Mouse (Mus musculus): ENCODE measurements around the gene Vkorc1. TPM values are rescaled to one million over a fixed set of nuclear protein-coding genes. Genes with fewer than 3 reads are reported as not detected.
A peak's percentile ranks its signal among the peaks of the same experiment; 100 is the strongest.

Vkorc1 gene
- polyA plus RNA-seq, 1 experiment, result 93.3 TPM

GRCm38 (mm10) chr7:127867641-127868040 lies 27.8 kb downstream of the Vkorc1 start:
- Histone ChIP-seq H3K4me1 (ENCODE audit: control insufficient read depth, insufficient read depth, low read length) (peaks cover 12% of the 10 kb centered on the region), H3K27ac (ENCODE audit: insufficient read depth, low read depth, low read length) (no peak overlapping the region), H3K4me3 (ENCODE audit: insufficient read depth, low read length) (no peak overlapping the region)
- TF ChIP-seq CTCF (IDR thresholded peaks at IDR 0.05; ENCODE audit: low read depth, low read length) (no peak), POLR2A (IDR thresholded peaks at IDR 0.05; ENCODE audit: borderline replicate concordance, low read depth, low read length) (no peak)

- Histone ChIP-seq H3K27ac (ENCODE audit: insufficient read depth, low read depth, low read length) (no peak overlapping the region), H3K4me1 (ENCODE audit: control insufficient read depth, insufficient read depth, low read length) (peaks cover 10% of the 10 kb centered on the region), H3K4me3 (ENCODE audit: insufficient read depth, low read length) (no peak overlapping the region)
- no peak for TF ChIP-seq POLR2A (IDR thresholded peaks at IDR 0.05; ENCODE audit: borderline replicate concordance, low read depth, low read length)
- TF ChIP-seq CTCF (IDR thresholded peaks at IDR 0.05; ENCODE audit: low read depth, low read length), result no peak
Measured at GRCm38 (mm10) chr7:127866434-127866833, 29.0 kb downstream of the Vkorc1 start.

- no peak for TF ChIP-seq POLR2A (IDR thresholded peaks at IDR 0.05; ENCODE audit: borderline replicate concordance, low read depth, low read length)
- no peak for TF ChIP-seq CTCF (IDR thresholded peaks at IDR 0.05; ENCODE audit: low read depth, low read length)
- H3K4me1 ChIP-seq (ENCODE audit: control insufficient read depth, insufficient read depth, low read length), result no peaks in the 10 kb centered on the region
- H3K27ac ChIP-seq (ENCODE audit: insufficient read depth, low read depth, low read length), result no peak overlapping the region
- H3K4me3 ChIP-seq (ENCODE audit: insufficient read depth, low read length), result no peak overlapping the region
Measured at GRCm38 (mm10) chr7:127858258-127858657, 37.2 kb downstream of the Vkorc1 start.

- TF ChIP-seq CTCF (IDR thresholded peaks at IDR 0.05; ENCODE audit: low read depth, low read length), result no peak
- no peak for TF ChIP-seq POLR2A (IDR thresholded peaks at IDR 0.05; ENCODE audit: borderline replicate concordance, low read depth, low read length)
- Histone ChIP-seq H3K27ac (ENCODE audit: insufficient read depth, low read depth, low read length) (peak overlapping the region; percentile 92), H3K4me3 (ENCODE audit: insufficient read depth, low read length) (peak overlapping the region; percentile 44), H3K4me1 (ENCODE audit: control insufficient read depth, insufficient read depth, low read length) (peaks cover 34% of the 10 kb centered on the region)
Measured at GRCm38 (mm10) chr7:127850906-127851305, 44.5 kb downstream of the Vkorc1 start.

- H3K4me3 ChIP-seq (ENCODE audit: insufficient read depth, low read length), result peak overlapping the region; percentile 44
- peak; percentile 21; the same call in 1 of the 2 replicates for TF ChIP-seq POLR2A (IDR thresholded peaks at IDR 0.05; ENCODE audit: borderline replicate concordance, low read depth, low read length)
- TF ChIP-seq CTCF (IDR thresholded peaks at IDR 0.05; ENCODE audit: low read depth, low read length), result no peak
- peaks cover 34% of the 10 kb centered on the region for H3K4me1 ChIP-seq (ENCODE audit: control insufficient read depth, insufficient read depth, low read length)
- peak overlapping the region; percentile 92 for H3K27ac ChIP-seq (ENCODE audit: insufficient read depth, low read depth, low read length)
Measured at GRCm38 (mm10) chr7:127849973-127850875, 45.2 kb downstream of the Vkorc1 start.

Other genes starting within 250 kb of the Vkorc1 start
- 30.4 and 40.0 TPM in 2 replicates for gene Bcl7c, start 186.7 kb downstream of the Vkorc1 start, polyA plus RNA-seq (2012; ENCODE audit: insufficient read depth, insufficient read length, missing spikeins)
- not detected in 2 replicates for gene Ctf1, start 182.9 kb downstream of the Vkorc1 start, polyA plus RNA-seq (2012; ENCODE audit: insufficient read depth, insufficient read length, missing spikeins)
- not detected in 2 replicates for gene Ctf2, start 163.5 kb downstream of the Vkorc1 start, polyA plus RNA-seq (2012; ENCODE audit: insufficient read depth, insufficient read length, missing spikeins)
- gene Fbxl19, start 151.1 kb downstream of the Vkorc1 start, polyA plus RNA-seq (2012; ENCODE audit: insufficient read depth, insufficient read length, missing spikeins), result 11.9 and 16.5 TPM in 2 replicates
- 44.2 and 45.8 TPM in 2 replicates for gene Orai3, start 125.8 kb downstream of the Vkorc1 start, polyA plus RNA-seq (2012; ENCODE audit: insufficient read depth, insufficient read length, missing spikeins)
- 28.2 and 30.1 TPM in 2 replicates for gene Setd1a, start 118.9 kb downstream of the Vkorc1 start, polyA plus RNA-seq (2012; ENCODE audit: insufficient read depth, insufficient read length, missing spikeins)
- not detected in 2 replicates for gene Gm49388, start 110.0 kb downstream of the Vkorc1 start, polyA plus RNA-seq (2012; ENCODE audit: insufficient read depth, insufficient read length, missing spikeins)
- gene Hsd3b7, start 95.0 kb downstream of the Vkorc1 start, polyA plus RNA-seq (2012; ENCODE audit: insufficient read depth, insufficient read length, missing spikeins), result 43.4 and 47.9 TPM in 2 replicates
- 152 and 168 TPM in 2 replicates for gene Stx4a, start 71.3 kb downstream of the Vkorc1 start, polyA plus RNA-seq (2012; ENCODE audit: insufficient read depth, insufficient read length, missing spikeins)
- not detected in 2 replicates for gene Stx1b, start 71.1 kb downstream of the Vkorc1 start, polyA plus RNA-seq (2012; ENCODE audit: insufficient read depth, insufficient read length, missing spikeins)
- 14.7 and 16.7 TPM in 2 replicates for gene Zfp646, start 19.4 kb downstream of the Vkorc1 start, polyA plus RNA-seq (2012; ENCODE audit: insufficient read depth, insufficient read length, missing spikeins)
- 8.0 and 9.8 TPM in 2 replicates for gene Zfp668, start 18.8 kb downstream of the Vkorc1 start, polyA plus RNA-seq (2012; ENCODE audit: insufficient read depth, insufficient read length, missing spikeins)
- gene Prss53, start 4.6 kb downstream of the Vkorc1 start, polyA plus RNA-seq (2012; ENCODE audit: insufficient read depth, insufficient read length, missing spikeins), result 0.86 and 1.0 TPM in 2 replicates
- not detected in 2 replicates for gene Gm21974, start 163 bp downstream of the Vkorc1 start, polyA plus RNA-seq (2012; ENCODE audit: insufficient read depth, insufficient read length, missing spikeins)
- 50.9 and 73.8 TPM in 2 replicates for gene Bckdk, start 8.5 kb upstream of the Vkorc1 start, polyA plus RNA-seq (2012; ENCODE audit: insufficient read depth, insufficient read length, missing spikeins)
- gene Kat8, start 16.9 kb upstream of the Vkorc1 start, polyA plus RNA-seq (2012; ENCODE audit: insufficient read depth, insufficient read length, missing spikeins), result 23.7 and 29.1 TPM in 2 replicates
- not detected in 2 replicates for gene Prss8, start 34.5 kb upstream of the Vkorc1 start, polyA plus RNA-seq (2012; ENCODE audit: insufficient read depth, insufficient read length, missing spikeins)
- 1.7 and 2.6 TPM in 2 replicates for gene Prss36, start 51.1 kb upstream of the Vkorc1 start, polyA plus RNA-seq (2012; ENCODE audit: insufficient read depth, insufficient read length, missing spikeins)
- gene Fus, start 71.8 kb upstream of the Vkorc1 start, polyA plus RNA-seq (2012; ENCODE audit: insufficient read depth, insufficient read length, missing spikeins), result 318 and 323 TPM in 2 replicates
- 126 and 140 TPM in 2 replicates for gene Pycard, start 98.2 kb upstream of the Vkorc1 start, polyA plus RNA-seq (2012; ENCODE audit: insufficient read depth, insufficient read length, missing spikeins)
- gene Trim72, start 108.3 kb upstream of the Vkorc1 start, polyA plus RNA-seq (2012; ENCODE audit: insufficient read depth, insufficient read length, missing spikeins), result not detected in 2 replicates
- gene Itgam, start 167.0 kb upstream of the Vkorc1 start, polyA plus RNA-seq (2012; ENCODE audit: insufficient read depth, insufficient read length, missing spikeins), result 515 and 564 TPM in 2 replicates
- 1.7 and 11.3 TPM in 2 replicates for gene Gm49368, start 167.1 kb upstream of the Vkorc1 start, polyA plus RNA-seq (2012; ENCODE audit: insufficient read depth, insufficient read length, missing spikeins)
- gene Itgax, start 233.9 kb upstream of the Vkorc1 start, polyA plus RNA-seq (2012; ENCODE audit: insufficient read depth, insufficient read length, missing spikeins), result 5.8 and 7.0 TPM in 2 replicates

All from bone marrow macrophage, adult 2 months (primary cell).